Mouse (Mus musculus) intestine, embryonic 15.5 days (tissue): ENCODE data around the gene Tmem150b. TPM values are rescaled to one million over a fixed set of nuclear protein-coding genes. Genes with fewer than 3 reads are reported as not detected.
A peak's percentile ranks its signal among the peaks of the same experiment; 100 is the strongest.

Experiments used
- ATAC-seq: fragments of 200-750 bp; cut with Nextera tagmentation; 2 replicates; pipeline ENCODE4 v1.8.0; 2017; ENCODE audit warnings: moderate TSS enrichment, moderate library complexity
- H3K27ac ChIP-seq: fragments of 300-500 bp; sonication (generic); 2 replicates; pipeline ENCODE4 v1.5.1; 2015; ENCODE audit warnings: mild to moderate bottlenecking, inconsistent platforms
- H3K27me3 ChIP-seq: fragments of 300-500 bp; sonication (generic); replicated peaks from 2 replicates; pipeline ENCODE4 v1.6.1; 2015; ENCODE audit warnings: inconsistent platforms
- H3K36me3 ChIP-seq: fragments of 300-500 bp; sonication (generic); 2 replicates; pipeline ENCODE4 v1.6.1; 2015; ENCODE audit warnings: inconsistent platforms
- H3K4me1 ChIP-seq: fragments of 300-500 bp; sonication (generic); replicated peaks from 2 replicates; pipeline ENCODE4 v1.6.1; 2015; ENCODE audit warnings: inconsistent platforms
- H3K4me2 ChIP-seq: fragments of 300-500 bp; sonication (generic); replicated peaks from 2 replicates; pipeline ENCODE4 v1.6.1; 2015; ENCODE audit warnings: mild to moderate bottlenecking, inconsistent platforms
- H3K4me3 ChIP-seq: fragments of 300-500 bp; sonication (generic); replicated peaks from 2 replicates; pipeline ENCODE4 v1.5.1; 2015; ENCODE audit warnings: inconsistent platforms
- H3K9ac ChIP-seq: fragments of 300-500 bp; sonication (generic); 2 replicates; pipeline ENCODE4 v1.6.1; 2015; ENCODE audit warnings: inconsistent platforms
- H3K9me3 ChIP-seq: fragments of 300-500 bp; sonication (generic); 2 replicates; pipeline ENCODE4 v1.6.1; 2016; ENCODE audit warnings: inconsistent platforms
- WGBS: fragments of 180-500 bp; shearing (Covaris S2); methylation state at CpG from one replicate; pipeline ENCODE4 v1.1.7; 2015; 5-methylcytosine and 5-hydroxymethylcytosine counted together
- polyA plus RNA-seq: library from polyadenylated mRNA; unstranded; fragments of >200 nt; fragmentation: Nextera tagmentation; extraction: Ambion mirVana; gene quantifications from 2 replicates; pipeline ENCODE4 v1.2.1, GENCODE M21; 2015

Tmem150b gene
- polyA plus RNA-seq, 1 experiment from 2014 or later: 2.2 TPM

GRCm38 (mm10) chr7:4657521-4658127, 67.4 kb downstream of the Tmem150b start:
- WGBS: 25% methylated on average over 9 of the region's 9 CpGs

More at GRCm38 (mm10) chr7:4657521-4658127, 67.4 kb downstream of the Tmem150b start:
- ATAC-seq: 0 out of 2 replicates have a peak, but pooled peaks have one; percentile 0
- peak overlapping the region; percentile 86 for H3K4me2 ChIP-seq
- H3K9ac ChIP-seq: peak overlapping the region; percentile 94
- H3K9me3 ChIP-seq: no peaks in the 10 kb centered on the region
- H3K27me3 ChIP-seq: no peaks in the 10 kb centered on the region
- H3K36me3 ChIP-seq: 0 out of 2 replicates have a peak, but pooled peaks cover 3% of the 10 kb centered on the region
- H3K4me1 ChIP-seq: peaks cover 37% of the 10 kb centered on the region
- H3K4me3 ChIP-seq: peak overlapping the region; percentile 86
- H3K27ac ChIP-seq: peak overlapping the region; percentile 94

Other genes starting within 250 kb of the Tmem150b start
- gene Ppp1r12c, start 223.6 kb downstream of the Tmem150b start, polyA plus RNA-seq: 42.4 and 45.8 TPM in 2 replicates
- 21.3 and 27.1 TPM in 2 replicates for gene Tnnt1, start 208.9 kb downstream of the Tmem150b start, polyA plus RNA-seq
- gene Tnni3, start 201.0 kb downstream of the Tmem150b start, polyA plus RNA-seq: 2.2 and 3.0 TPM in 2 replicates
- 1.1 TPM in 2 replicates for gene Dnaaf3, start 192.8 kb downstream of the Tmem150b start, polyA plus RNA-seq
- gene Syt5, start 177.7 kb downstream of the Tmem150b start, polyA plus RNA-seq: 7.3 and 7.7 TPM in 2 replicates
- gene Ptprh, start 121.2 kb downstream of the Tmem150b start, polyA plus RNA-seq: 1.1 and 1.6 TPM in 2 replicates
- gene Tmem86b, start 93.8 kb downstream of the Tmem150b start, polyA plus RNA-seq: 9.1 and 11.7 TPM in 2 replicates
- 8.1 and 9.0 TPM in 2 replicates for gene Ppp6r1, start 66.2 kb downstream of the Tmem150b start, polyA plus RNA-seq
- gene Hspbp1, start 40.2 kb downstream of the Tmem150b start, polyA plus RNA-seq: 92.4 and 98.2 TPM in 2 replicates
- gene Brsk1, start 34.6 kb downstream of the Tmem150b start, polyA plus RNA-seq: 0.63 and 1.1 TPM in 2 replicates
- gene Kmt5c, start 14.9 kb upstream of the Tmem150b start, polyA plus RNA-seq: 63.7 and 66.8 TPM in 2 replicates
- 45.5 and 53.0 TPM in 2 replicates for gene Cox6b2, start 27.8 kb upstream of the Tmem150b start, polyA plus RNA-seq
- gene Fam71e2, start 46.1 kb upstream of the Tmem150b start, polyA plus RNA-seq: not detected in 2 replicates
- 0.14 and 0.24 TPM in 2 replicates for gene Il11, start 57.6 kb upstream of the Tmem150b start, polyA plus RNA-seq
- gene Tmem190, start 57.7 kb upstream of the Tmem150b start, polyA plus RNA-seq: 1.1 and 1.8 TPM in 2 replicates
- 40.4 and 40.6 TPM in 2 replicates for gene Tmem238, start 64.4 kb upstream of the Tmem150b start, polyA plus RNA-seq
- 328 and 339 TPM in 2 replicates for gene Rpl28, start 67.6 kb upstream of the Tmem150b start, polyA plus RNA-seq
- 303 and 321 TPM in 2 replicates for gene Ube2s, start 87.3 kb upstream of the Tmem150b start, polyA plus RNA-seq
- 0.21 and 0.27 TPM in 2 replicates for gene Shisa7, start 119.4 kb upstream of the Tmem150b start, polyA plus RNA-seq
- gene Isoc2b, start 145.0 kb upstream of the Tmem150b start, polyA plus RNA-seq: 9.7 and 15.5 TPM in 2 replicates
- 0.68 and 1.0 TPM in 2 replicates for gene Isoc2a, start 151.9 kb upstream of the Tmem150b start, polyA plus RNA-seq
- not detected in 2 replicates for gene Gm36210, start 181.3 kb upstream of the Tmem150b start, polyA plus RNA-seq
- 2.9 and 3.4 TPM in 2 replicates for gene Zfp628, start 190.0 kb upstream of the Tmem150b start, polyA plus RNA-seq
- 3.0 and 3.5 TPM in 2 replicates for gene Nat14, start 196.8 kb upstream of the Tmem150b start, polyA plus RNA-seq
- 2.7 and 3.5 TPM in 2 replicates for gene Ssc5d, start 200.5 kb upstream of the Tmem150b start, polyA plus RNA-seq
- 0.23 and 0.39 TPM in 2 replicates for gene Sbk2, start 239.2 kb upstream of the Tmem150b start, polyA plus RNA-seq
- gene Sbk3, start 245.9 kb upstream of the Tmem150b start, polyA plus RNA-seq: not detected in 2 replicates